Mouse (Mus musculus): ENCODE measurements around the gene F830045P16Rik.
"Not testable (repeated sequence)": the region's sequence is repeated elsewhere in the genome, so short reads cannot be mapped to it uniquely, and the experiment has no call there.

F830045P16Rik gene

DNA sequence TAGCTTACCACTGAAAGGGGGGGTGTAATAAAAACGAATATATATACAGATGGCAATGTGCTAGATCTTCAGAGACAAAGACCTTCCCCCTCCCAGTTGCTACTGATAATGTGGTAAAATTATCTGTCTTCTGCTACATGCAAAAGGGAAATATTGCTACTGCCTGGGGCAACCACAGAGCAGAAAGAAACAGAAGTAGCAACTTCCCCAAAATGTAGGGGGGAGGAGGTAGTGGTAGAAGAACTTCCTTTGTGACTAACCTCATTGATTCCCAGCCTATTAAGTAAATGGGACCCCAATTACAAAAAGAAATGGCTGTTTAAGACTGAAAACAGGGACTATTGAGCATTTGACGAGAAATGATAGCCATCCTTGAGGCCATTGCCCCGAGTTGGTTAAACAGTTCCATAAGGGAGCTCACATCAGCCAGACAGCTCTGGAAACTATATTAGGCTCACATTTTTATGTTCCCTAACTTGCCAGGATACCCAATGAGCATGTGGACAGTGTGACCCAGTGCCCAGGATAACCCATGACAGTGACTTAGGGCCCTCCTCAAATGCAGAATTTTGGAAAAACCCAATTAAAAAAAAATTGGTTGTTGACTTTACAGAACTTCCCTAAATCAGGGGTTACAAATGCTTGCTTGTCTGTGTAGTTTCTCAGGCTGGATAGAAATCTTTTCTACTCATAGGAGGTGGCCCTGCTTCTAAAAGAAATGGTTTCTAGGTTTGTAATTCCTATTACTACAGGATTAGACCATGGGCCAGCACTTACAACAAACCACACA lies 46.7 kb downstream of the F830045P16Rik start:
- in situ Hi-C loops (cut with MboI, MseI) = loop anchor here (10.0 kb wide), 1 partner anchor 595 kb away; no protein-coding TSS in a partner anchor

- in situ Hi-C loops (cut with MboI, MseI) = loop anchor here (10.0 kb wide), 1 partner anchor 602 kb away; no protein-coding TSS in a partner anchor
Observed at GRCm38 (mm10) chr2:129483150-129483549, 53.3 kb downstream of the F830045P16Rik start.

DNA sequence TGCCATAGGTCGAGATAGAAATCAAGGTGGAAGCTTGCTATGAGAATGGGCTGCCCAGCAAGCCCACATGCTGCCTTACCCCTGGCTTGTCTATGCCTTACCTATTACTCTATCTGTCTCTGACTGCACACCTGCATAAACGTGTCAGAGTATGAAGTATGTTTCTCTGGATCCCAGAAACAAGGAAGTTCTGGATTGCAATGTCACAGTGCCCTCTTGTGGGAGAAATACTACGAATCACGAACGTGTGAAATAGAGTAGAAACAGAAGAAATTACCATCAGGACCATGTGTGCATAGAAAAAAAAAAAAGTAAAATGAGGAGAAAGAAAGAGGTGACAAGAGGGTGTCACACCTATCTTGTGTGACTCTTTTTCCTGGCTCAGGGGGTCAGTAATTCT lies 64.5 kb downstream of the F830045P16Rik start:
- in situ Hi-C loops (cut with MboI, MseI) = no loop called here

- in situ Hi-C loops (cut with MboI, MseI) = no loop called here
Observed at GRCm38 (mm10) chr2:129470839-129471238, 65.6 kb downstream of the F830045P16Rik start.

GRCm38 (mm10) chr2:129438772-129439171 lies 97.6 kb downstream of the F830045P16Rik start:
- in situ Hi-C loops (cut with MboI, MseI) = not testable (repeated sequence)

DNA sequence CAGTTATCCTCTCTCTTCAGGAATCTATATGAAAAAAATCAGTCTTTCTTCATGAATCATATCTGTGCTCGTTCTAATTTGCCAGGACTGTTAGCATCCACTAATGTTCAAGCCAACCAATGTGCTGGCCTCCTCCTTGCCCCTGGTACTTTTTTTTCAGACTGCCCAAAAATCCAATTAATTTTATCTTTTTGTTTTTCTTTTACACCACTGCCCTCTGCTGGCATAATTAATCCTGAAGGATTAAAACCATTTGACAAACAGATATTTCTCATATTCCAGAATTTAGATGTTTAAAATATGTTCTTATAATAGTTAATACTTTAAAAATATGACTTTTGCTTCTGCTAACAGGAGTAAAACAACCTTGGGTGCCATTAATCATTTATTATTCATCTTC lies 101.2 kb downstream of the F830045P16Rik start:
- in situ Hi-C loops (cut with MboI, MseI) = no loop called here

DNA sequence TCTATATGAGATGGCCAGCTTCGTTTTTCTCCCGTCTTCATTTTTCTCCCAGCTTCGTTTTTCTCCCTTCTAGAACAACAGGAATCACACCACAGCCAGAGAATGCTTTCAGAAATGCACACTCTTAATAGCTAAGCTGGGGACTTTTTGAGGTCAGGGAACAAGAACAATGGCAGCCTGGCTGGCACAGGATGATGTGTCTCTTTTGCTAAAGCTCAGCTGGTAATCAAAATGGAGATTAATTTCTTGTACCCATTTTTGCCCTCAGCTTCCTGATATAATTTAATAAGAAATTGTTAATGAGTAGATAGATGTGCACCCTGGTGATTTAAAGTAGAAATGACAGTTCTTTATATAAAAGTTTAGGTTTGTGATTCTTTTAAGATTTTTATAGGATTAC lies 112.7 kb downstream of the F830045P16Rik start:
- in situ Hi-C loops (cut with MboI, MseI) = no loop called here

- in situ Hi-C loops (cut with MboI, MseI) = no loop called here
Observed at GRCm38 (mm10) chr2:129420897-129421561, 115.4 kb downstream of the F830045P16Rik start.

DNA sequence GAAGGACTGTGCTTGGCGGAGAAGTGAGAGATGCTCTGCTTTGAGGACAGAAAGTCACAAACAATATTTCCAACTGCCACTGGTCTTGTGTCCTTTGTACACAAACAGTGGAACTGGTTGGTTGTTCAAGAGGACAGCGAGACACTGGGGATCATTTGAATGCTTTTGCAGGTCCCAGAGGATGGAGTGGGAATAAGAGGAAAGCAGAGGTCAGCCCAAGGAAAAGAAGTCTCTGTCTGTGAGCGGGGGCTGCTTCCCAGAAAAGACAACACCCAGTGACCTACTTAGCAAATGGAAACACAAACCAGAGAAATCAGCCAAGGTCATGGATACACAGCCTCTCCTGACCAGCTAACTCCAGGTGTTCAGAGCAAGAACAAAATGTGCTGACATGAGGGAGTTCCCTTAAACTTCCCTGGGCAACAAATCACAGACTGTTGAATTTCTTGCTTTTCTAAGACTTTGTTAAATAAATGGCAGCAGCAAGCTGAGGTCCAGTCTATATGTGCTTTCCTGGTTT lies 117.0 kb downstream of the F830045P16Rik start:
- in situ Hi-C loops (cut with MboI, MseI) = no loop called here

GRCm38 (mm10) chr2:129414593-129414992 lies 121.8 kb downstream of the F830045P16Rik start:
- in situ Hi-C loops (cut with MboI, MseI) = no loop called here

GRCm38 (mm10) chr2:129413488-129413887 lies 122.9 kb downstream of the F830045P16Rik start:
- in situ Hi-C loops (cut with MboI, MseI) = no loop called here

- in situ Hi-C loops (cut with MboI, MseI) = no loop called here
Observed at GRCm38 (mm10) chr2:129411651-129412050, 124.8 kb downstream of the F830045P16Rik start.

DNA sequence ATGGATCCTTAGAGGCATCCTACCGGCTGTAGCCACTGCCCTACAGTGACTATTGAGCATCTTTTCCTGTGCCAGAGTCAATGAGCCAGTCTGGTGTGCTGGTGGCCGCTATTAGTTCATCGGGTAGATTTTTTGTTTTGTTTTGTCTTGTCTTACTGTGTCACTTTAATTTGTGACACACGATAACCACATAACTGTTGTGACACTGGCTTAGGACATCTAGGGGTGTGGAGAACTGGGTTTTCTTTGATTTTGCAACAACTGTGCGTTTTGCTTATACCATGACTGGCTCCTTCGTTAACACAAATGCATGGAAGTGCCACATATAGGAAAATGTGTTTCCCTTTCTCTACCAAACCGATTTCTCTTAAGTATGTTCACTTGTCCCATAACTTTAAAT lies 126.1 kb downstream of the F830045P16Rik start:
- in situ Hi-C loops (cut with MboI, MseI) = no loop called here

- in situ Hi-C loops (cut with MboI, MseI) = no loop called here
Observed at GRCm38 (mm10) chr2:129408476-129408875, 127.9 kb downstream of the F830045P16Rik start.

Measured in T-helper 1 cell (primary cell).